Mouse (Mus musculus) kidney, adult 2 months (tissue): ENCODE data around the gene Spag17. TPM values are rescaled to one million over a fixed set of nuclear protein-coding genes. Genes with fewer than 3 reads are reported as not detected.
A peak's percentile ranks its signal among the peaks of the same experiment; 100 is the strongest.

Experiments
- DNase-seq: peaks from one replicate; pipeline ENCODE4 v3.0.0; 2021
- H3K27ac ChIP-seq: fragments of 200-500 bp; 2 replicates; pipeline ENCODE4 v1.5.1; 2012; ENCODE audit warnings: low read depth, low read length, control low read depth, inconsistent platforms; ENCODE audit not compliant: insufficient read depth
- H3K27me3 ChIP-seq: fragments of 200-500 bp; replicated peaks from 2 replicates; pipeline ENCODE4 v1.6.1; 2012; ENCODE audit warnings: mild to moderate bottlenecking, moderate library complexity, low read length, inconsistent platforms; ENCODE audit not compliant: control insufficient read depth, insufficient read depth
- H3K36me3 ChIP-seq: fragments of 200-500 bp; 2 replicates; pipeline ENCODE4 v1.6.1; 2012; ENCODE audit warnings: mild to moderate bottlenecking, moderate library complexity, low read length, inconsistent platforms; ENCODE audit not compliant: control insufficient read depth, insufficient read depth
- H3K4me1 ChIP-seq: fragments of 200-500 bp; 2 replicates; pipeline ENCODE4 v1.6.1; 2011; ENCODE audit warnings: low read length; ENCODE audit not compliant: control insufficient read depth, insufficient read depth
- H3K4me3 ChIP-seq: fragments of 200-500 bp; 2 replicates; pipeline ENCODE4 v1.5.1; 2011; ENCODE audit warnings: mild to moderate bottlenecking, low read depth, low read length, control low read depth; ENCODE audit not compliant: insufficient read depth
- CTCF ChIP-seq: fragments of 200-500 bp; conservative IDR thresholded peaks from 2 replicates; pipeline ENCODE4 v1.5.1; 2011; ENCODE audit warnings: low read depth, mild to moderate bottlenecking, control low read depth, low read length, moderate library complexity, mixed read lengths; ENCODE audit not compliant: insufficient read depth, insufficient read length
- POLR2A ChIP-seq: fragments of 200-500 bp; IDR thresholded peaks from one replicate; pipeline ENCODE4 v1.6.1; 2011; ENCODE audit warnings: low read depth, low read length, control low read depth
- WGBS: fragments of 180-500 bp; shearing (Covaris S2); methylation state at CpG from one replicate; pipeline ENCODE4 v1.1.7; 2018; 5-methylcytosine and 5-hydroxymethylcytosine counted together
- polyA plus RNA-seq: library from polyadenylated mRNA; depleted of rRNA; stranded (reverse); fragments of >200 nt; gene quantifications from 2 replicates; pipeline ENCODE4 v1.2.3, GENCODE M21; 2012

Gene Spag17
- polyA plus RNA-seq, 1 experiment: 0.05 TPM

- DNase-seq: no peak
- TF ChIP-seq CTCF (no peak), POLR2A (no peak)
- Histone ChIP-seq H3K36me3 (no peaks in the 10 kb centered on the region), H3K4me3 (no peak overlapping the region), H3K27ac (no peak overlapping the region), H3K27me3 (no peaks in the 10 kb centered on the region), H3K4me1 (no peaks in the 10 kb centered on the region)
- 87% methylated on average over 2 of the region's 2 CpGs for WGBS
Observed at GRCm38 (mm10) chr3:100118681-100119080, 233.5 kb downstream of the Spag17 start.

- 72% methylated on average over 2 of the region's 2 CpGs for WGBS
- no peaks in the 10 kb centered on the region for H3K4me1 ChIP-seq
- H3K4me3 ChIP-seq: no peak overlapping the region
- DNase-seq: no peak
- H3K27ac ChIP-seq: no peak overlapping the region
- no peaks in the 10 kb centered on the region for H3K36me3 ChIP-seq
- H3K27me3 ChIP-seq: no peaks in the 10 kb centered on the region
- TF ChIP-seq CTCF: no peak
- TF ChIP-seq POLR2A: no peak
Observed at GRCm38 (mm10) chr3:100121961-100122360, 236.8 kb downstream of the Spag17 start.

- Histone ChIP-seq H3K36me3 (no peaks in the 10 kb centered on the region), H3K27ac (no peak overlapping the region), H3K4me3 (no peak overlapping the region), H3K4me1 (no peaks in the 10 kb centered on the region), H3K27me3 (no peaks in the 10 kb centered on the region)
- DNase-seq: no peak
- TF ChIP-seq POLR2A: no peak
- no peak for TF ChIP-seq CTCF
- 36% methylated on average over 1 of the region's 1 CpGs for WGBS
Observed at GRCm38 (mm10) chr3:100122445-100122844, 237.2 kb downstream of the Spag17 start.

- H3K27me3 ChIP-seq: no peaks in the 10 kb centered on the region
- DNase-seq: no peak
- no peak overlapping the region for H3K27ac ChIP-seq
- TF ChIP-seq POLR2A: no peak
- no peak for TF ChIP-seq CTCF
- H3K4me3 ChIP-seq: no peak overlapping the region
- H3K4me1 ChIP-seq: no peaks in the 10 kb centered on the region; the same call in 1 of the 2 replicates
- 78% methylated on average over 15 of the region's 15 CpGs for WGBS
- peaks cover 8% of the 10 kb centered on the region for H3K36me3 ChIP-seq
Observed at GRCm38 (mm10) chr3:100160682-100161445, 275.7 kb downstream of the Spag17 start.

- Histone ChIP-seq H3K36me3 (peaks cover 6% of the 10 kb centered on the region), H3K27me3 (no peaks in the 10 kb centered on the region), H3K4me1 (no peaks in the 10 kb centered on the region; the same call in 1 of the 2 replicates), H3K27ac (no peak overlapping the region), H3K4me3 (peak overlapping the region; percentile 86)
- DNase-seq: no peak
- under 1% methylated on average over 35 of the region's 35 CpGs for whole genome bisulfite sequencing
- TF ChIP-seq POLR2A (no peak), CTCF (no peak)
Observed at GRCm38 (mm10) chr3:100161665-100162314, 276.6 kb downstream of the Spag17 start.

GRCm38 (mm10) chr3:100162315-100163105 is 277.3 kb downstream of the Spag17 start, which contains the start of the genes Gdap2 and Wdr3:
Gene Gdap2, plus strand, starts transcription at chr3:100162381.
Gene Wdr3, minus strand, starts transcription at chr3:100162407.
- peak; percentile 96 for DNase-seq
- peak within 1 kb of the TSS; percentile 86 for H3K4me3 ChIP-seq
- H3K36me3 ChIP-seq: peaks cover 6% of the 10 kb centered on the region
- TF ChIP-seq POLR2A (peak; percentile 91), CTCF (no peak)
- H3K27me3 ChIP-seq: no peaks in the 10 kb centered on the region
- peak within 1 kb of the TSS; percentile 75 for H3K27ac ChIP-seq
- H3K4me1 ChIP-seq: no peaks in the 10 kb centered on the region; the same call in 1 of the 2 replicates
- WGBS: under 1% methylated on average over 55 of the region's 55 CpGs

- Histone ChIP-seq H3K27me3 (no peaks in the 10 kb centered on the region), H3K27ac (no peak overlapping the region), H3K36me3 (peaks cover 6% of the 10 kb centered on the region), H3K4me3 (no peak overlapping the region), H3K4me1 (no peaks in the 10 kb centered on the region; the same call in 1 of the 2 replicates)
- WGBS: 74% methylated on average over 2 of the region's 2 CpGs
- no peak for DNase-seq
- TF ChIP-seq POLR2A: no peak
- TF ChIP-seq CTCF: no peak
Observed at GRCm38 (mm10) chr3:100163556-100163955, 278.4 kb downstream of the Spag17 start.
